Mouse (Mus musculus) gonadal fat pad, adult 2 months (tissue): Measurements from ENCODE around the gene Acly. TPM values are rescaled to one million over a fixed set of nuclear protein-coding genes. Genes with fewer than 3 reads are reported as not detected.

ENCODE experiments used
- DNase-seq: peaks from one replicate; pipeline ENCODE4 v3.0.0-alpha.2; 2012; ENCODE audit warnings: low read depth
- polyA plus RNA-seq: library from polyadenylated mRNA; depleted of rRNA; stranded (reverse); fragments of >200 nt; gene quantifications from 2 replicates; pipeline ENCODE4 v1.2.3, GENCODE M21; 2012; rRNA removed

The Acly gene
- polyA plus RNA-seq: 586 and 685 TPM in 2 replicates

DNA sequence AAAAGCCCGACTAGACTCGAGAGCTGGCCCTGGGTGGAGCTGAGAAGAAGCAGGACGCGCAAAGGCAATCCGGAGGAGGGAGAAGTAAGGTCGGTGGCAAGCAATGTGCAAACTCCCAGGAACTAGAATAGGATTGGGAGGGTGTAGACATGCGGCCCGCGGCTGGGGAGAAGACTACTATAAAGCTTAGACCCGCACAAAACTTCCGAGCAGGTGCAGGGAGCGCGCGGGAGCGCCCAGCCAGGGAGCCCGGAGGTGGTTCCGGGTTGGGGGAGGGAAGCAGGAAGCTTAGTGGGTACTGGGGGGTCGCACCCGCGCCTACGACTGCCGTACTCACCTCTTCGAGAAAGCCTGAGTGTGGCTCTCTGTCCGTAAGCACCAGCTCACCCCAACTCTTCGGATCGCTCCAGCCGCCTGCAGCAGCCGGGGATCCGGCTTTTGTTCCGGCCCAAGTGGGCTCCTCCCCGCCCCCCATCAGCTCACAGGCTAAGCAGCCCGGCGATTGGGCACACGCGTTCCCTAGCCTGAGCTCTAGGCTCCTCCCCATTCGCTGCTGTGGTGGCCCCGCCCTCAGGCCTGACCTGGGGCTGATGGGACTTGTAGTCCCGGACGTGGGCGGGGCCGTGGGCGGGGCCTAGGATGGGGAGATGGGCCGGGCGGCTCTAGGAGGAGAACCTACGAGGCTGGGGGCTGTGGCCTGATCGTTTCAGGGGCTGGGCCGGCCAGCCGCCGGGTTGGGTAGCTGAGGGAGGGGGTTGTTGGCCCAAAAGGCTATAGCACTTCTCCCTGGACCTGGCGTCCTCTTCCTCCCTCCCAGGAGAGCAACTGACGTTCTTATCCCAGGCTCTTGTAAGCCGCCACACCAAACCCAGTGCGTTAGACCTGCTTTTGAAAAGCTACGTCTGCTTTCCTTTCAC, at the start of gene Acly:
Gene Acly, minus strand, starts transcription at position 543 of the 917 bp plus-strand sequence.
- DNase-seq: peak; percentile 84

DNA sequence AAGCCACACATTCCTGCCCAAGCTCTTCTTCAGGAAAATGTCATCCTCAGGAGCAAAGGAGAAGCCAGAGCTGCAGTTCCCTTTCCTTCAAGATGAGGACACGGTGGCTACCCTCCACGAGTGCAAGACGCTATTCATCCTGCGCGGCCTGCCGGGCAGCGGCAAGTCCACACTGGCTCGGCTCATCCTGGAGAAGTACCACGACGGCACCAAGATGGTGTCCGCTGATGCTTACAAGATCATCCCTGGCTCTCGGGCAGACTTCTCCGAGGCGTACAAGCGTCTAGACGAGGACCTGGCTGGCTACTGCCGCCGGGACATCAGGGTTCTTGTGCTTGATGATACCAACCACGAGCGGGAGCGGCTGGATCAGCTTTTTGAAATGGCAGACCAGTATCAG, 48.5 kb upstream of the Acly start:
- DNase-seq: no peak

DNA sequence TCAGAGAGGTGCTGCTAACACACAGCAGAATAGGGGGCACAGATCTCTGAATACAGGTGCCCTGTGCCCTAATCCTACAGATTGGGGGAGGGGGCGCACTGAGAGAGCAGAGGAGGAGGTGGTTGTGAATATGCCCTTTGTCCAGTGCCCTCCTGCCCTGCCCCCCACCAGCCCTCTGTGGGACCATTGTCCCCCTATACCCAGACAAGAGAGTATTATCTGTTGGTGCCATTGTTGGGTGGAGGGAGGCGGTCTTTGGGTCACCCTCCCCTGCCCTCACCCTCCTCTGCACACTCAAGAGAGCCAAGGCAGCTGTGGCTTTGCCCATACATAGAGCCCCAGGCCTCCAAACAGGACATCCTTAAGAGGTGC, 47.7 kb upstream of the Acly start:
- no peak for DNase-seq

- DNase-seq: no peak
Measured at GRCm38 (mm10) chr11:100574708-100575483, 47.1 kb upstream of the Acly start, which contains the start of gene Cnp. Gene Cnp (plus strand): TSS chr11:100574904.

- DNase-seq: no peak
Measured at GRCm38 (mm10) chr11:100574188-100574587, 46.4 kb upstream of the Acly start.

GRCm38 (mm10) chr11:100571202-100571567, 43.4 kb upstream of the Acly start:
- DNase-seq: no peak

DNA sequence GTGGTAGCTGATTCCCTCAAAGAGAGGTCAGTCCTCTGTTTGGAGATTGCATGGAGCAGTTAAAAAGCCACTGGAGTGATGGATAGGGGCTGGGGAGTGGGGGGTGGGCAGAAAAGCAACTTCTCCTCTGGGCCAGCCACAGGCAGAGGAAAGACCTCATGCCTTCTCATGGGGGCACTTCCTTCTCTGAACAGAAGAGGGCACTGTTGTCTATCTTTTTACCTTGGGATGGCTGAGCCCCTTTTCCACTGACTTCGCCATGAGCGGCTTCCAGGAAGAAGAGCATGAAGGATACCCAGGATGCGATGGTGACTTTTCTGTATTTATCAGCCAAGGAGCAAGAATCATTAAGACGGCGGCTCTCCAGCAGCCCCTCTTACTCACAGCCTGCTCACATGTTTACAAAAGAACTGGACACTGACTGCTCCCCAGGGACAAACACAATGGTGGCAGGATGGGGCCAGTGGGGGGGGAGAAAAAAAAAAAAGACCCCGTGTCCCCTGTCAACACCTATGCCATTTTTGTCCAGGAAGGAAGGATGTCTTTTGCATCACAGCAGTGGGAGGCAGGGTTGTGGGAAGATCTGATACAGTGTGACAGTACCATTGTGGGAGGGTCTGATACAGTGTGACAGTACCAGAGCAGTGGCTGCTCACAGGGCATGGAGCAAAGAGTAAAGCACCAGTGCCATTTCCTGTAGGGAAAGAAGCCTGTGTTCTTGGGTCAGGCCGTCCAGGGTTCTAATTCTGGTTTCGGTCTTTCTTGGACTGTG, 42.8 kb upstream of the Acly start:
- DNase-seq: no peak

- no peak for DNase-seq
Measured at GRCm38 (mm10) chr11:100569789-100570188, 42.0 kb upstream of the Acly start.

GRCm38 (mm10) chr11:100568692-100569091, 40.9 kb upstream of the Acly start:
- DNase-seq: no peak

- DNase-seq: no peak
Measured at GRCm38 (mm10) chr11:100567815-100568245, 40.0 kb upstream of the Acly start.

DNA sequence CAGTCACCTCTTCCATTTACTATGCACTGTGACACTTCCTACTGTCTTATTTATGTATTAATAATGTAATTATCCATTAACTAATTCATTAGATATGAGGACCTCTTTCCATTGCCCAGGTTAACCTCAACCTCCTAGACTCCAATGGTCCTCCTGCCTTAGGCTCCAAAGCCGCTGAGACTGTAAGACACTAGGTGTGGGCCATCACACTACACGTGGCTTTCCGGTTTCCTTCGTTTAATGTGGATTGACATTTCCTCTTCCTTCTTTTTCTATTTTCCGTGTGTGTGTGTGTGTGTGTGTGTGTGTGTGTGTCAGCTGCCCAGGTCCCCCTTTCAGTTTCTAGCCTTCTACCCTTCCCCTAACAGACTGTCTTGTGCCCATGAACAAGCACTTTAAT, 39.4 kb upstream of the Acly start:
- DNase-seq: no peak

GRCm38 (mm10) chr11:100564703-100565102, 36.9 kb upstream of the Acly start:
- no peak for DNase-seq

DNA sequence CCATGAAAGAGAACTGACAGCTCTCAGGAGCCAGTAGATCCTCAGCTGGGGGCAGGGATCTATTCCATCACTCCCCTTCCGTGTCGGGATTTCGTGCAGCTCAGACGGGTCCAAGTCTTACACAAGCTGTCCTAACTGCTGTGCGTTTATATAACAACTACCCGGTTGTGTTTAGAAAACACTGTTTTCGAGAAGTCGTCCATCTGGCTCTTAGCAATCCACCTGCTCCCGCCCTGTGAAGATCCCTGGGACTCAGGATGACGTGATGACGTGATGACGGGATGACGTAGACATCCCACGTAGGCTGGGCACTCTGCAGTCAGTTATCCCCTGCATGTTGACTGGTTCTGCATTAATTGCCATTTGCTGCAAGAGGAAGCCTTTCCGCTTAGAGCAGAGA, 36.5 kb upstream of the Acly start:
- DNase-seq: no peak

DNA sequence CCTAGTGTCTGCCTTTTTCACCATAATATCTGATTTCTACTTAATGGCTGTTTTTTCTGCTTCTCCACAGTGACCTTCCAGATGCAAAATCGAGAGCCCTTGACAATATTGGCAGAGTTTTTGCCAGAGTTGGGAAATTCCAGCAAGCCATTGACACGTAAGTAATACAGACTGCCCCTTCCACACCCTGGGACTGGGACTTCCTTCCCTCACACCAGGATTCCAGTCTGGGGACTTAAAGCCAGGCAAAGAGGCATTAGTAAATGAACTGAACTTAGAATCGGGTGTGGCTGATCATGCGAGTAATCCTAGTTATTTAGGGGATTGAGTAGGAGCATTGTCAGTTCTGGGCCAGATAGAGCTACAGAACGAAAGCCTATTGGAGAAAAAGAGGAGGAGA, 33.9 kb upstream of the Acly start:
- no peak for DNase-seq

- no peak for DNase-seq
Measured at GRCm38 (mm10) chr11:100559476-100559875, 31.7 kb upstream of the Acly start.

DNA sequence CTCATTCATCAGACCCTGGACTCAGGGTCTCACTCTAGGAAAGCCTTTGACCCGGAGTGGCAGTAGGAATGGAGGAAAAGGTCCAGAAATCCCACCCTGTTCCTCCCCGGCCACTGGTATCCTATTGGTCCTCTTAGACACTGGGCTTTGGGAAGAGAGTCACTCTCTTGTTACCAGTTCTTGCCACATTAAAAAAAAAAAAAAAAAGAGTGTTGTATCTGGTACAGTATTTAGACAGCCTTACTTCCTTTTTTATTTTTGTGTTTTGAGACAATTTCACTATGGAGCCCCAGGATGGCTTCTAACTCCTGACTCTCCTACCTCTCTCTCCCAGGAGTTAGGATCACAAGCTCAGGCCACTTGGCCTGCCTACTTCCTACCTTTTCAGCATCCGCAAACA, 29.8 kb upstream of the Acly start:
- DNase-seq: no peak

GRCm38 (mm10) chr11:100555583-100555982, 27.8 kb upstream of the Acly start:
- no peak for DNase-seq

DNA sequence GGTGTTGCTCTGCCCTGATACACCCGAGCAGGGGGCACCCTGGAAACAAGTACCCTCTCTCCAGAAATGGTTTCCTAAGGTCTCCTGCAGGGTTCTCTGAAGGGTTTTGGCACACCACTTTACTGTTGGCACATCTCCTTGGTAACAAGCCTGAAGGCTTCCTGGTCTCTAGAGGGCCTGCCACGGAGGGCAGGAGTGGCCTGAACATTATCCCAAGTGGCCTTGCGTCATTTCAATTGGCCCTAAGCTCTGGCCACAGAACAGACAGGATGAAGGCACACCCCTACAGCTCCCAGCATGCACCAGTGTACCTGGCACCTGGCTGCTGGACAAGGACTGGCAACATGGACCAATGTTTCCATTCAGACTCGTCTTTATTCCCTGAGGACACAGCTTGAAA, 25.0 kb upstream of the Acly start:
- DNase-seq: no peak

DNA sequence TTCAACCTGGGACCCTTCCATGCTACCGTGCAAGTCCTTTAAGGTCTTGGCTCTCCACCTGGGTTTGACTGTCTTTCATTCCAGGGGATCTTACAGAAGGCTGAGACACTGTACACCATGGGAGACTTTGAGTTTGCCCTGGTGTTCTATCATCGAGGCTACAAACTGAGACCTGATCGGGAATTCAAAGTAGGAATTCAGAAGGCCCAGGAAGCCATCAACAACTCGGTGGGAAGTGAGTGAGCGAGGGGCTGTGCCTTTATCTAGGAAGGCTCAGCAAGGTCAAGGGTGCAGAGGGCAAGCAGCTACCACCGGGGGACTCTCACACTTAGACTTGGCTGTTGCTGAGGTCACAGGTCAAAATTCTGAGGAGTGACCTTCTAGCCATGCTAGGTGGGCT, 22.3 kb upstream of the Acly start:
- no peak for DNase-seq

DNA sequence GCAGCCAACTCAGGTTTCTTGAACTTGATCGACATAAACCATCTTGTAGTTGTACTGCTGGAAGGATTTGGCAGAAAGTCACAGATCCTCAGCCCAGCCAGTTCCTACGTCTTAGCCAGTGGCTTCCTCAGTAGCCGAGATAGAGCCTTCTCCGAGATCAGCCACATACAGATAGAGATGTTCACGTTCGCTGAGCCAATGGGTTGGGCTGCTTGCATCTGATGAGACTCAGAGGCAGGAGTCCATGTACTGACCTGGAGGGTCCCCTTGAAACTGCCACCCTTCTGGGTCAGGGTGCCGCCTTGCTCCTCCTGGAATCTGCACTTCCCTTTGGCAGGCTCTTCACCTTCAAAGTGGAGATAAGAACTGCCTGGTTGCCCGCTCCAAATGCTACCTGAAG, 21.7 kb upstream of the Acly start:
- no peak for DNase-seq

DNA sequence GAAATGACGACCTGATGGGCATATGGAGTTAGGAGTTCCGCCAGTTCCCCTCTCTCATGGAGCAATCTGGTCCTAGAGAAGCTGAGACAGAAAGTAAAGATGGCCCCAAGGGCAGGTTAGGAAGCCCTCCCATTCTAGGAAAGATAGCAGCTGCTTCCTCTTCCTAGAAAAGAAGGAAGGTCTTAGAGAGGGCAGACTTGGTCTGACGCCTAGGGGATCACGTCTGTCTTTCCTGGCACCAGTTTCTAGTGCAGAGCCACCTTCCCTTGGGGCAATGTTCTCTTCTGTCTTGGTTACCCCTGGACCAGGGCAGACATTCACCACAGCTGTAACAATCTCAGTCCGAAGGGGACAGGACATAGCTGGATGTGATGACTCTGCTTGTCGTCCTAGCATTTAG, 20.3 kb upstream of the Acly start:
- DNase-seq: no peak

- DNase-seq: no peak
Measured at GRCm38 (mm10) chr11:100546955-100547354, 19.2 kb upstream of the Acly start.
